ENCODE assay signal across 17 mouse cellular contexts in the genomic region with DNA sequence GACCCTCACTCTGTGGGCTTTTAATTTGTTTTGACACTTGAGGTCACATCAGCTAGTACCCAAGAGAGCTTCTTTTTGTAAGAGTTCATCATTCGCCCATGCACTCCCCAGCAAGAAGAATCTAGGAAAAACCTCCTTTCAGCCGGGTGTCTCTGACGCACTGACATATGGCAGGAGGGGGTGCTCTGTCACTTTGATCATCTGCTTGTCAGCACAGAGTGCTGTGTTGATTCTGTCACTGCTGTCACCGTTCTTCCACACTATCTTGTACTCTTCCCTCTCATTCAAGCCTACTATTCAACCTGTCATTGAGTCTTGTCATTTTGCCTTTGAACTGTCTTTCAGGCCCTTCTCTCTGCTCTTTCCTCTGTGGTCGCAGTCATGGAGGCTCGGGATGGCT.
DNase-seq lines count a peak whose midpoint lies in the region; ATAC-seq and TF ChIP-seq lines count a peak whose summit lies in the region.
"Had no signal": no experiment of that assay in that cellular context is flagged by ENCODE, and none has a peak within 500 bp of the region (broad histone marks: within the 10 kb centered on the region; RNA-seq: fewer than 3 reads in every experiment).

No protein-coding gene starts in this region.

- TF ChIP-seq CTCF in forebrain, postnatal 0 days (IDR thresholded peaks at IDR 0.05; ENCODE audit: low read depth), result no peak

- peaks cover 5% of the 10 kb centered on the region; the same call in 1 of the 2 replicates for H3K4me1 ChIP-seq in heart, embryonic 11.5 days (ENCODE audit: control insufficient read depth, insufficient read depth, low read length)
- H3K4me1 ChIP-seq in midbrain, embryonic 11.5 days (ENCODE audit: control insufficient read depth, insufficient read depth, low read length), result no peaks in the 10 kb centered on the region
- peaks cover 6% of the 10 kb centered on the region for H3K4me1 ChIP-seq in midbrain, embryonic 10.5 days
- 0 out of 2 replicates have a peak, but pooled peaks cover 4% of the 10 kb centered on the region for H3K4me1 ChIP-seq in forebrain, postnatal 0 days (ENCODE audit: insufficient read depth)
- no peaks in the 10 kb centered on the region; the same call in 1 of the 2 replicates for H3K4me1 ChIP-seq in midbrain, embryonic 16.5 days (ENCODE audit: control insufficient read depth, insufficient read depth, low read length)
- H3K4me1 ChIP-seq: limb, embryonic 12.5 days had no signal

- ATAC-seq in heart, embryonic 11.5 days (replicated peaks; ENCODE audit: insufficient number of reproducible peaks, low FRiP score, low TSS enrichment), result peak; percentile 75
- ATAC-seq in midbrain, embryonic 11.5 days (ENCODE audit: low FRiP score), result peak; percentile 66; the same call in 1 of the 2 replicates
- ATAC-seq in forebrain, postnatal 0 days, result peak; percentile 94
- ATAC-seq in midbrain, embryonic 16.5 days, result peak; percentile 80
- ATAC-seq: activated CD4-positive, CD25-positive, alpha-beta regulatory T cell, adult 4 months; CD4-positive, CD25-positive, alpha-beta regulatory T cell, adult 4 months; intestine, postnatal 0 days; liver, postnatal 0 days had no signal

- H3K27ac ChIP-seq in heart, embryonic 11.5 days (ENCODE audit: low read depth, low read length), result no peak overlapping the region
- H3K27ac ChIP-seq in midbrain, embryonic 11.5 days (ENCODE audit: low read depth, low read length), result no peak overlapping the region
- no peak overlapping the region for H3K27ac ChIP-seq in midbrain, embryonic 10.5 days (replicated peaks)
- peak overlapping the region; percentile 45 for H3K27ac ChIP-seq in forebrain, postnatal 0 days (ENCODE audit: low read depth, low read length)
- 0 out of 2 replicates have a peak overlapping the region, but pooled peaks have one; percentile 9 for H3K27ac ChIP-seq in midbrain, embryonic 16.5 days (ENCODE audit: low read length)
- H3K27ac ChIP-seq: limb, embryonic 12.5 days had no signal

- no peaks in the 10 kb centered on the region for H3K36me3 ChIP-seq in heart, embryonic 11.5 days (ENCODE audit: control insufficient read depth, insufficient read depth, low read length)
- no peaks in the 10 kb centered on the region for H3K36me3 ChIP-seq in midbrain, embryonic 11.5 days (ENCODE audit: control insufficient read depth, insufficient read depth, low read length)
- H3K36me3 ChIP-seq in midbrain, embryonic 10.5 days, result no peaks in the 10 kb centered on the region
- no peaks in the 10 kb centered on the region for H3K36me3 ChIP-seq in forebrain, postnatal 0 days (ENCODE audit: insufficient read depth)
- no peaks in the 10 kb centered on the region for H3K36me3 ChIP-seq in midbrain, embryonic 16.5 days (ENCODE audit: control insufficient read depth, insufficient read depth, low read length)
- H3K36me3 ChIP-seq: limb, embryonic 12.5 days had no signal

- H3K27me3 ChIP-seq in heart, embryonic 11.5 days (ENCODE audit: control insufficient read depth, insufficient read depth, low read length), result no peaks in the 10 kb centered on the region
- H3K27me3 ChIP-seq in midbrain, embryonic 11.5 days (ENCODE audit: control insufficient read depth, insufficient read depth, low read length), result no peaks in the 10 kb centered on the region
- H3K27me3 ChIP-seq in midbrain, embryonic 10.5 days (ENCODE audit: low read depth, poor library complexity, severe bottlenecking), result no peaks in the 10 kb centered on the region
- no peaks in the 10 kb centered on the region for H3K27me3 ChIP-seq in forebrain, postnatal 0 days (ENCODE audit: insufficient read depth, low read length)
- no peaks in the 10 kb centered on the region for H3K27me3 ChIP-seq in midbrain, embryonic 16.5 days (ENCODE audit: control insufficient read depth, insufficient read depth, low read depth, low read length)
- H3K27me3 ChIP-seq: limb, embryonic 12.5 days had no signal

- H3K9ac ChIP-seq in heart, embryonic 11.5 days (ENCODE audit: low read depth, low read length), result no peak overlapping the region
- H3K9ac ChIP-seq in midbrain, embryonic 11.5 days (ENCODE audit: low read length), result no peak overlapping the region
- H3K9ac ChIP-seq in forebrain, postnatal 0 days, result no peak overlapping the region
- no peak overlapping the region for H3K9ac ChIP-seq in midbrain, embryonic 16.5 days (ENCODE audit: low read depth, low read length)
- H3K9ac ChIP-seq: limb, embryonic 12.5 days; liver, postnatal 0 days had no signal

- DNase-seq in heart, postnatal 4 days, result no peak
- no peak for DNase-seq in midbrain, embryonic 11.5 days (ENCODE audit: low spot score, missing footprints)
- DNase-seq in midbrain, embryonic 10.5 days (ENCODE audit: low spot score), result no peak
- peak; percentile 52 for DNase-seq in forebrain, postnatal 0 days
- no peak for DNase-seq in urinary bladder, postnatal 4 days (ENCODE audit: low spot score in 2 of 2)
- no peak for DNase-seq in kidney, adult 11 months
- DNase-seq: gastrocnemius, postnatal 14 days; heart, postnatal 14 days; kidney, postnatal 4 days; liver, postnatal 0 days had no signal

- no peak overlapping the region for H3K4me3 ChIP-seq in heart, embryonic 11.5 days (ENCODE audit: low read depth, low read length)
- no peak overlapping the region for H3K4me3 ChIP-seq in midbrain, embryonic 11.5 days (ENCODE audit: low read depth, low read length)
- no peak overlapping the region for H3K4me3 ChIP-seq in midbrain, embryonic 10.5 days
- no peak overlapping the region for H3K4me3 ChIP-seq in forebrain, postnatal 0 days (ENCODE audit: low read depth, low read length)
- no peak overlapping the region for H3K4me3 ChIP-seq in midbrain, embryonic 16.5 days (ENCODE audit: low read depth, low read length)
- H3K4me3 ChIP-seq: erythroblast, embryonic 14.5 days; limb, embryonic 12.5 days had no signal

- no peak overlapping the region for H3K4me2 ChIP-seq in heart, embryonic 11.5 days
- H3K4me2 ChIP-seq in midbrain, embryonic 11.5 days, result no peak overlapping the region
- no peak overlapping the region for H3K4me2 ChIP-seq in forebrain, postnatal 0 days (ENCODE audit: low read depth)
- no peak overlapping the region for H3K4me2 ChIP-seq in midbrain, embryonic 16.5 days (ENCODE audit: low read length)
- H3K4me2 ChIP-seq: limb, embryonic 12.5 days had no signal

- WGBS in heart, embryonic 11.5 days (ENCODE audit: insufficient replicate concordance), result 28% methylated on average over 6 of the region's 6 CpGs
- 47% methylated on average over 6 of the region's 6 CpGs for WGBS in midbrain, embryonic 11.5 days
- WGBS in midbrain, embryonic 10.5 days, result 57% methylated on average over 6 of the region's 6 CpGs
- whole genome bisulfite sequencing in forebrain, postnatal 0 days, result 40% methylated on average over 6 of the region's 6 CpGs
- WGBS in midbrain, embryonic 16.5 days, result 44% methylated on average over 6 of the region's 6 CpGs

- H3K9me3 ChIP-seq in heart, embryonic 11.5 days (replicated peaks; ENCODE audit: control insufficient read depth, low read length), result no peaks in the 10 kb centered on the region
- no peaks in the 10 kb centered on the region for H3K9me3 ChIP-seq in midbrain, embryonic 11.5 days (ENCODE audit: control insufficient read depth, low read length)
- H3K9me3 ChIP-seq in midbrain, embryonic 10.5 days (replicated peaks), result no peaks in the 10 kb centered on the region
- H3K9me3 ChIP-seq in forebrain, postnatal 0 days (ENCODE audit: low read length), result no peaks in the 10 kb centered on the region
- no peaks in the 10 kb centered on the region for H3K9me3 ChIP-seq in midbrain, embryonic 16.5 days (replicated peaks; ENCODE audit: control insufficient read depth, low read length, poor library complexity, severe bottlenecking)
- H3K9me3 ChIP-seq: limb, embryonic 12.5 days had no signal

Comparison
In these comparisons a context has a peak if more than half of its experiments do, and no peak if none do; other contexts are left out.
1. H3K27ac ChIP-seq: peak in forebrain, postnatal 0 days (single experiment) and midbrain, embryonic 16.5 days (single experiment); none in heart, embryonic 11.5 days (single experiment), midbrain, embryonic 11.5 days (single experiment) and midbrain, embryonic 10.5 days (single experiment).
2. Peak in every context shown above with its lines, with median percentiles within 50 percentile points of each other: ATAC-seq.